Mouse (Mus musculus): Measurements from ENCODE around the gene Rbm47. TPM values are rescaled to one million over a fixed set of nuclear protein-coding genes. Genes with fewer than 3 reads are reported as not detected.

The Rbm47 gene
- total RNA-seq, 2 experiments from 2014 or later = 1.8 TPM

DNA sequence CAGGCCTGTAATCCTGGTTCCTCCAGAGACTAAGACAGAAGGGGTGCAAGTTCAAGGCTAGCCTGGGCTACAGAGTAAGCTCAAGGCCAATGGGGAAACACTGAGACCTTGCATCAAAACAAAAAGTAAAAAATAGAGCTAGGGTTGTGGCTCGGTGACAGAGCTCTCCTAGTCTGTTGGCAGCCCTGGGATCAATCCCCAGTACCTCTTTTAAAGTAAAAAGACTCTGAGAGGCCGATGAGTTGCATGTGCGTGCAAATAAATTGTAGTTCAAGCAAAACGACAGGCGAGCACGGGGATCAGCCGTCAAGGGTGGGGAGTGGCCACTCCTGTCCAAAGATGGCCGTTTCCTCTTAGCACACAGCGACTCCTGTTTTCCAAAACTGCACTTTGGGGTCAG is 48.0 kb downstream of the Rbm47 start:
- DNase-seq = no peak

DNA sequence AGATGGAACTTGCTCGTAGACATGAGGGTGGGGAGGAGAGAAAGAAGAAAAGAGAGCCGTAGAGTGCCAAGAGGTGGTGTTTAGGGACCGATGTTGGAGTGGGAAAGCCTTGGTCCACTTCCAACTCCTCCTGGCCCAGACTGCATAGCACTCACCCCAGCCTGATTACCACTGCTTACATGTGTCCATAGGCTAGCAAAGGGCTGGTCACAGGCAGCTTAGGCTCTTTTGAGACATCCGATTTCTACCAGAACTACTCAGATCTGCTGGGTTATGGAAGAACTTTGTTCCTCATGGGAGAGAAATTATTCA is 48.9 kb downstream of the Rbm47 start:
- no peak for DNase-seq

- DNase-seq = no peak
Observed at GRCm38 (mm10) chr5:66123295-66124088, 49.4 kb downstream of the Rbm47 start.

GRCm38 (mm10) chr5:66121255-66121654 is 51.7 kb downstream of the Rbm47 start:
- no peak for DNase-seq

DNA sequence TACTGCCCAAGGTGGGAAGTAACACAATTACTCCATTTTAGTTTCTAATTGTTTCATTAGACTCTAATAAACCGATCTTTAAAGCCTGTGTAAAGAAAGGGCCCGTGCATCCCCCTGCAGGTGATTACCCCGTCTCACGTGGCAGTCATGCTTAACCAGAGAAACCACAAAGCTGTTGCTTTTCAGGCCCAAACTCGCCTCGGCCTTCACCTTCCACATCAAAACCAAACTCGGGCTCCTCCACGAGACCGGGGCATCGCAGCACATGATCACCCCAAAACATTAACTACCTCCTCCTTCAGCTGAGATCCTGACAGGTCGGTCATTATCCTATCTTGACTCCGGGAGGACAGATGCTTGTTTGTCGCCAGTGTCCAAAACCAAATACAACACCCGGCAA is 58.2 kb downstream of the Rbm47 start:
- no peak for DNase-seq

DNA sequence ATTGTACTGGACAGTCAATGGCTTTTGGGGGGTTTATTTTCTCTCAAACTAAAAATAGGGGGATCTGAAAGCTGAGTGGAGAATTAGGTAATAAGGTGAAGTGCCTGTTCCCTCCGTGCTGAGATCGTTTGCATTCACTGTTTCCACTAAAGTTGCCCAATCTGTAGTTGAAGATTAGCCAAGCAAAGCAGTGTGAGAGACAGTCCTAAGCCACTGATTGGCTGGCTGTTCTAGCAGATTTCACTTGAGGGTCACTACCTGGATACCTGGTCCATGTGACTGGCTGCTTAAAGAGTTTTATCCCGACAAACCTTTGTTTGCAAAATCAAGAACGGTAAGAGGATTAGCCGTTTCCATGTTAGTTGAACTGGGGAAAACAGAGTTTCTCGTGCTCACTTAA is 58.7 kb downstream of the Rbm47 start:
- DNase-seq = no peak

DNA sequence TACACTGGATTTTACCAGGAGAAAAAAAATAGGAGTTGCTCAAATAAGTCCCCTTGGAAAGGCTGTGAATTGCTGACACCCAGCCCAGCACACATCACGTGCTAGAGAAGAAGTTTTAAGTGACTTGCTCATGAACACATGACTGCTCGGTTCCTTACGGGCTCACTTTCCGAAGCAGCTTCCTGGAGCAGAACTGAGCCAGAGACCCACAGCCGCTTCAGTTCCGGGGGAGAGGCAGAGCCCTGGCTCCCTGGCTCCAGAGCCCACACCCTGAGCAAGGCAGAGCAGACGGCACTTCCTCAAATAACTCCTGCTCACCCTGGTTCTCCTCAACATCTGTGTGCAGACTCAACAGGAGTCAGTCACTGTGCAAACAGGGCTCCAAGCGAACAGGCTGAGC is 60.9 kb downstream of the Rbm47 start:
- no peak for DNase-seq

DNA sequence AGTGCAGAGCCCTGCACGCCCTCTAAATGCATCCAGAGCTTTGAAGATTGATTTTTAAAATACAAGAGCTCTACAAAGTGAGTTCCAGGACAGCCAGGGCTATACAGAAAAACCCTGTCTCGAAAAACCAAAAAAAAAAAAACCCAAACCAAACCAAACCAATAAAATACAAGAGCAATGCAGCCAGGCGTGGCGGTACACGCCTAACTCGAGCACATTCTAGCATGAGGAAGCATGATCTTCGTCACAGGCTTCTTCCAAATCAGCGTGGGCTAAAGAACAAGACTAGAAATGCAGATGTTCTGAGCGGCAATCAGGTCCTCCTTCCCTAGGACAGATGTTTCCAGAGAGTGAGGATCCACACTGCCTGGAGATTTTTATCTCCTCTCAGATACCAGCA is 66.5 kb downstream of the Rbm47 start:
- DNase-seq = no peak

DNA sequence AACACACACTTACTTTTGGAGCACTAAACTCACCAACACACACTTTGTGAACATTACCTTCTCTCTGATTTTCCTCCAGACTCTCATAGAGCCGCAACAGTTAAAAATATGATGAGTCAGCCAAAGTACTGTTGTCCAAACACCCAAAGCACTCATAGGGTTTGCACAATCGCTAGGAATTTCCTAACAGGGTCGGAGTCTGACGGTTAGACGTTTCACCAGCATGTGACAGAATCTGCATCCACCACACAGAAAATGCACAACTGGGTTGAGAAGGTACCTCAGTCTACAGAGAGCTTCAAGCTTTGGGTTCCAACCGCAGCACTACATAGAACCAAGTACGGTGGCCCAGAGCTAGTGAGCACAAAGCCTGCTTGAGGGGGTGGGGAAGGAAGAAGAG is 67.0 kb downstream of the Rbm47 start:
- no peak for DNase-seq

DNA sequence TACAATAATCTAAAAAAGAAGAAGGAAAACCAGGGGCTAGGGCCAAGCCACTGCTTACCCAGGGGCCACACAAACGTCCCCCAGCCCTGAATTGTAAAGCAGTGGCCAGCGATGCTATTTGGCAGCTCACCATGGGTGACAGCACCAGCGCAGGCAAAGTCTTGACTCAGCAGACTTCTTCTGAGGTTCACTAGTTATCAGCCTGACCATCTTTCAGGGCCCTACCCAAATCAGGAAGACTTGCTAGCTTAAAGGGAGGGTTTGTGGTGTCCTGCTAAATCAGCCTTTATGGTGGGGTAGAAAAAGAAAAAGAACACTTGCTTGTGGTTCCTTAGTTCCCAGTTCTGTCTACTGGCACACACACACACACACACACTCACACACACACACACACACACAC is 67.6 kb downstream of the Rbm47 start:
- DNase-seq = no peak

GRCm38 (mm10) chr5:66103386-66103785 is 69.5 kb downstream of the Rbm47 start:
- no peak for DNase-seq

DNA sequence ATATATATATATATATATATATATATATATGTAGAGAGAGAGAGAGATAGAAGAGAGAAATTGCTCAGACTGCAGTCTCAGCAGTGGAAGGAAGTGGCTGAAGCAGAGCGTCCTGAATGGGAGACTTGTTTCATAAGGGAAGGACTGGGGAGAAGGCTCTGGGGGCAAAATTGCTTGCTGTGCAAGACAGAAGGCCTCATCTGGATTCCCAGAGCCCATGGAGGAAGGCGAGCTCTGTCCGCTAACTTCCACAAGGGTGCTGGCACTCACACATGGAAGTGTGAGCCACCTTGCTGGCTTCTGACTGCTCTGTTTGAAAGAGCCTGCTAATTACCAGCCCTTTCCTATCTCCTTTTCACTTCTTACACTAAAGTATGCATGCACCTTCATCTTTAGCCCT is 70.1 kb downstream of the Rbm47 start:
- DNase-seq = no peak

DNA sequence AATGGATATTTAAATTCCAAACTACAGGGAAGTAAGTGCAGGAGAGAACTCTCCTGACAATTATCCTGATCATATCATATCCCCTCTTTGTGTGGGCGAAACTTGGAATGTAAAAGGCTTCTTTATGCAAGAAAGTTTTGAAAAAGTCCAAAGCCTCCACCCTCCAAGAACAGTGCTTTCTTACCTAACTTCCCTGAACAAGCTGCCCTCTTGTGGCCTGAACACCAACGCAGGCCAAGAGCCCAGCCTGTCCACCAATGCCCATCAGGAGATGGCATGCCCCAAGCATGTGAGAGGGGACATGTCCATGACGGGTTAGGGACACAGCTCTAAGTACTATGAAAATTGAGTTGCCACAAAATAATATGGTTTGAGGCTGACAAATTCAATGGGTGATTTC is 71.3 kb downstream of the Rbm47 start:
- DNase-seq = no peak

DNA sequence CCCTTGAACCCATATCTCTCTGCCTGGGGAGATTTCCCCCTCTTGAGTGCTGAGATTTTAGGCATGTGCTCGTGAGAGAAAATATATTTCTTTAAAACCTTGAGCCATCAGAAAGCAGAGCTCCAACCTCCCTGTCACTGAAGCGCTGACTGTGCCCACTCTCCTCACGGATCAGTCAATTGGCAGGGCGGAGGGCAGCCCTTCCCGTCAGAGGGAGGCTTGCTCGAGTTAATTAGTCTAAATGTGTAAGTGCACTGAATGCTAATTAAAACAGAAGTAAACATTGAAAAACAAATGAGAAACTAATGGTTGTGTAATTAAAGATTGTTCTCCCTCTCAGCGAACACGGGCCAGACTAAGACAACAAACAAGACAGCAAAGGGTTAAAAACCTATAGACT is 72.6 kb downstream of the Rbm47 start:
- DNase-seq = no peak

GRCm38 (mm10) chr5:66098094-66098871 is 74.6 kb downstream of the Rbm47 start:
- DNase-seq = no peak

DNA sequence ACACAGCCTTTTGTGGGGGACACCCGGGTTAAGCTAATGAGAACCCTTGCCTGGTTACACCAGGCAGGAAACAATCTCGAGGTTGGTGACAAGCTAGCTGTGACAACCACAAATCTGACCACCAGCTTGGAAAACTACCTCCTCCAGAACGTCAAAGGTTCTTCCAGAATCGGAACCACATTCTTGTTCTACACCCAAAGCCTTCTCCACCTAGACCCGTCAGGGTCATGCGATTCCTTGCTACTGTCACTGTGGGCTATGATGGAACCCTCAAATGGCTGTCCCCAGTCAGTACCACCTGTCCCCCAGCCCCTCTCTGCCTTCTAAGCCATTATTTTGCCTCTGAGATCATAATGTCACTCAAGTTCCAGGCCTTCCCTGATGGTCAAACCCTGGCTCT is 76.8 kb downstream of the Rbm47 start:
- no peak for DNase-seq

GRCm38 (mm10) chr5:66095166-66095565 is 77.8 kb downstream of the Rbm47 start:
- DNase-seq = no peak

GRCm38 (mm10) chr5:66090037-66090436 is 82.9 kb downstream of the Rbm47 start:
- DNase-seq = no peak

DNA sequence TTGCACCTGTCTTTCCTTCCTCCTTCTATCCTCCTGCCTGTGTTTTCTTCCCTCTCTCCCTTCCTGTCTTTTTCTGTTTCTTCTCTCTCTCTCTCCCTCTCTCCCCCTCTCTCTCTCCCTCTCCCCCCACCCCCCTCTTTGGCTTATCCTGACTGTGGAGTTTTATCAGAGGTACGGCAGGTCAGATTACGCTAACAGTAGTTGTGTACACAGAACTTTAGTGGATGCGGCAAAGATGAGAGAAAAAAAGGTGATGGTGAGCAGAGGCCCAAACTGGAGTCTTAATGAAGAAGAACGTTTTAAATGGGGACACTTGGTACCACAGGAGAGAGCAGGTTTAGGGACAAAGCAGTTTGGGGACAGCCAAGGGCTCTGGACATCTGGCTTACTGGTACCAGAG is 83.3 kb downstream of the Rbm47 start:
- no peak for DNase-seq

GRCm38 (mm10) chr5:66088902-66089295 is 84.0 kb downstream of the Rbm47 start:
- no peak for DNase-seq

DNA sequence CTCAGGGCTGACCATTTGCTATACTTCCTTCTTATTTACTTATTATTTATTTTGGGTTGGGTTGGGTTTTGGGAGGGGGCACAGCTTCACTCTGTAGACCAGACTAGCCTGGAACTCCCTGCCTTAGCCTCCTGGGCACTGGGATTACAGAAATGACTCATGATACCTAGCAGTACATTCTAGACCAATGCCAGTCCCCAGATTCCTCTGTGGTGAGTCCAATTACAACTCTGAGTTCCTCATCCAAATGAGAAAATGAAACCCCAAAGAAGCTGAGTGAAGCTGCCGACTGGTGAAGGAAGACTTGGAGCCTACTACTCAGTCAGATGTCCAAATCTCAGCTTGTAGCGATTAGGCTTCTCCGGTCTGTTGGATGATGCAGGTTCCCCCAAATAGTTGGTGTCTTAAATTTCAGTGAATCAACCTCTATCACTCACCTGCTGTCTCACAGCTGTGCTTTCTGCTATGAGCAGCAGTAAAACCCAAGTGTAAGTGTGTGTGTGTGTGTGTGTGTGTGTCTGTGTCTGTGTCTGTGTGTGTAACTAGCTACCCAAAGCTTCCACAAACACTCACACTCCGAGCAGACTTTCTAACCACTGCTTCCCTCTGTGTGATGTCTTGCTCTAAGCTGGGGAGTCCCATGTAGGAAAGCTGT is 84.5 kb downstream of the Rbm47 start:
- DNase-seq = no peak

GRCm38 (mm10) chr5:66086952-66087351 is 86.0 kb downstream of the Rbm47 start:
- DNase-seq = no peak

DNA sequence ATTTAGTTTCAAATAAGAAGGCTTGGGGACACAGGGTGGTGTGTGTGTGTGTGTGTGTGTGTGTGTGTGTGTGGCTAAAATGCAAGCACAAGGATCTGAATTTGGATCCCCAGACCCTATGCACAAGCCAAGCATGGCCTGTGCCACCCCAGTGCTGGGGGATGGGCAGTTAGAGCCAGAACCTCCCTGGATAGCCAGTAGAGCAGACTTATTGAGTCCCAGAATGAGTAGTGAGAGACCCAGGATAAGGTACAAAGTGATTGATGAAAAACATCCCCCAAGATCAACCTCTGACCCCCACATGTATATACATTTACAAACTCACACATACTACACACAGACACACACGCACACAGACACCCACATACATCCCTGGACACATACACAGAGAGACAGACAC is 86.6 kb downstream of the Rbm47 start:
- no peak for DNase-seq

- DNase-seq = no peak
Observed at GRCm38 (mm10) chr5:66085478-66085877, 87.4 kb downstream of the Rbm47 start.
